Mouse (Mus musculus) midbrain, embryonic 10.5 days (tissue): ENCODE data around the gene Spint2. TPM values are rescaled to one million over a fixed set of nuclear protein-coding genes. Genes with fewer than 3 reads are reported as not detected.

Experiments
- DNase-seq: peaks from one replicate; pipeline ENCODE4 v3.0.0-alpha.2; 2017; ENCODE audit warnings: low spot score
- H3K27ac ChIP-seq: fragments of 300-500 bp; sonication (generic); replicated peaks from 2 replicates; pipeline ENCODE4 v1.5.1; 2016; ENCODE audit warnings: mild to moderate bottlenecking
- H3K27me3 ChIP-seq: fragments of 300-500 bp; sonication (generic); 2 replicates; pipeline ENCODE4 v1.6.1; 2016; ENCODE audit warnings: low read depth, mild to moderate bottlenecking; ENCODE audit not compliant: poor library complexity, severe bottlenecking
- H3K36me3 ChIP-seq: fragments of 300-500 bp; sonication (generic); 2 replicates; pipeline ENCODE4 v1.6.1; 2016; ENCODE audit warnings: mild to moderate bottlenecking, moderate library complexity
- H3K4me1 ChIP-seq: fragments of 300-500 bp; sonication (generic); 2 replicates; pipeline ENCODE4 v1.6.1; 2016
- H3K4me3 ChIP-seq: fragments of 300-500 bp; sonication (generic); 2 replicates; pipeline ENCODE4 v1.5.1; 2016; ENCODE audit warnings: mild to moderate bottlenecking, moderate library complexity
- H3K9me3 ChIP-seq: fragments of 300-500 bp; sonication (generic); replicated peaks from 2 replicates; pipeline ENCODE4 v1.6.1; 2016; ENCODE audit warnings: mild to moderate bottlenecking
- WGBS: fragments of 180-500 bp; shearing (Covaris S2); methylation state at CpG from one replicate; pipeline ENCODE4 v1.1.7; 2016; 5-methylcytosine and 5-hydroxymethylcytosine counted together
- polyA plus RNA-seq: library from polyadenylated mRNA; unstranded; fragments of >200 nt; fragmentation: Nextera tagmentation; extraction: Ambion mirVana; gene quantifications from 2 replicates; pipeline ENCODE4 v1.2.1, GENCODE M21; 2016

The Spint2 gene
- polyA plus RNA-seq, 1 experiment from 2014 or later = 20.8 TPM

GRCm38 (mm10) chr7:29287481-29287880, 5.8 kb upstream of the Spint2 start:
- no peak overlapping the region for H3K27ac ChIP-seq
- H3K9me3 ChIP-seq = no peaks in the 10 kb centered on the region
- DNase-seq = no peak
- H3K27me3 ChIP-seq = peaks cover 68% of the 10 kb centered on the region
- no peak overlapping the region for H3K4me3 ChIP-seq
- H3K4me1 ChIP-seq = peaks cover 39% of the 10 kb centered on the region
- H3K36me3 ChIP-seq = no peaks in the 10 kb centered on the region
- 89% methylated on average over 7 of the region's 7 CpGs for WGBS

GRCm38 (mm10) chr7:29284523-29284922, 2.8 kb upstream of the Spint2 start:
- H3K4me3 ChIP-seq = no peak overlapping the region
- 92% methylated on average over 6 of the region's 6 CpGs for WGBS
- H3K36me3 ChIP-seq = no peaks in the 10 kb centered on the region
- H3K27me3 ChIP-seq = peaks cover 82% of the 10 kb centered on the region
- DNase-seq = no peak
- no peaks in the 10 kb centered on the region for H3K9me3 ChIP-seq
- H3K4me1 ChIP-seq = peaks cover 26% of the 10 kb centered on the region
- no peak overlapping the region for H3K27ac ChIP-seq

- H3K36me3 ChIP-seq = no peaks in the 10 kb centered on the region
- H3K4me1 ChIP-seq = peaks cover 19% of the 10 kb centered on the region
- DNase-seq = no peak
- no peak overlapping the region for H3K4me3 ChIP-seq
- H3K27ac ChIP-seq = no peak overlapping the region
- no peaks in the 10 kb centered on the region for H3K9me3 ChIP-seq
- H3K27me3 ChIP-seq = peaks cover 80% of the 10 kb centered on the region
- WGBS = 82% methylated on average over 4 of the region's 4 CpGs
Measured at GRCm38 (mm10) chr7:29283876-29284275, 2.2 kb upstream of the Spint2 start.

GRCm38 (mm10) chr7:29282074-29282554, 402 bp upstream of the Spint2 start:
- no peaks in the 10 kb centered on the region for H3K9me3 ChIP-seq
- H3K27me3 ChIP-seq = peaks cover 67% of the 10 kb centered on the region
- peaks cover 16% of the 10 kb centered on the region for H3K4me1 ChIP-seq
- H3K36me3 ChIP-seq = no peaks in the 10 kb centered on the region
- WGBS = 10% methylated on average over 21 of the region's 21 CpGs
- peak overlapping the region; percentile 70 for H3K4me3 ChIP-seq
- H3K27ac ChIP-seq = peak overlapping the region; percentile 79
- no peak for DNase-seq

GRCm38 (mm10) chr7:29280801-29281200, 911 bp downstream of the Spint2 start:
- 12% methylated on average over 13 of the region's 13 CpGs for WGBS
- H3K9me3 ChIP-seq = no peaks in the 10 kb centered on the region
- no peak for DNase-seq
- H3K36me3 ChIP-seq = no peaks in the 10 kb centered on the region
- H3K4me3 ChIP-seq = peak overlapping the region; percentile 70
- H3K4me1 ChIP-seq = peaks cover 16% of the 10 kb centered on the region
- peaks cover 63% of the 10 kb centered on the region for H3K27me3 ChIP-seq
- peak overlapping the region; percentile 79; the same call in 1 of the 2 replicates for H3K27ac ChIP-seq

- peaks cover 16% of the 10 kb centered on the region for H3K4me1 ChIP-seq
- H3K27me3 ChIP-seq = peaks cover 57% of the 10 kb centered on the region
- no peaks in the 10 kb centered on the region for H3K36me3 ChIP-seq
- H3K27ac ChIP-seq = no peak overlapping the region
- no peak for DNase-seq
- 93% methylated on average over 8 of the region's 8 CpGs for WGBS
- H3K4me3 ChIP-seq = no peak overlapping the region
- no peaks in the 10 kb centered on the region for H3K9me3 ChIP-seq
Measured at GRCm38 (mm10) chr7:29279924-29280323, 1.8 kb downstream of the Spint2 start.

GRCm38 (mm10) chr7:29279261-29279660, 2.5 kb downstream of the Spint2 start:
- Histone ChIP-seq H3K27me3 (peaks cover 50% of the 10 kb centered on the region), H3K36me3 (no peaks in the 10 kb centered on the region), H3K27ac (no peak overlapping the region), H3K4me1 (peaks cover 16% of the 10 kb centered on the region), H3K9me3 (no peaks in the 10 kb centered on the region), H3K4me3 (no peak overlapping the region)
- DNase-seq = no peak

GRCm38 (mm10) chr7:29277510-29277909, 4.2 kb downstream of the Spint2 start:
- Histone ChIP-seq H3K27me3 (peaks cover 34% of the 10 kb centered on the region), H3K27ac (no peak overlapping the region), H3K4me3 (no peak overlapping the region), H3K9me3 (no peaks in the 10 kb centered on the region), H3K4me1 (peaks cover 16% of the 10 kb centered on the region), H3K36me3 (no peaks in the 10 kb centered on the region)
- DNase-seq = no peak
- WGBS = 91% methylated on average over 4 of the region's 4 CpGs

- Histone ChIP-seq H3K9me3 (no peaks in the 10 kb centered on the region), H3K27me3 (peaks cover 26% of the 10 kb centered on the region), H3K27ac (no peak overlapping the region), H3K4me3 (no peak overlapping the region), H3K4me1 (peaks cover 11% of the 10 kb centered on the region), H3K36me3 (no peaks in the 10 kb centered on the region)
- DNase-seq = no peak
- 83% methylated on average over 5 of the region's 5 CpGs for WGBS
Measured at GRCm38 (mm10) chr7:29276715-29277114, 5.0 kb downstream of the Spint2 start.

- H3K36me3 ChIP-seq = no peaks in the 10 kb centered on the region
- H3K4me1 ChIP-seq = no peaks in the 10 kb centered on the region
- no peak overlapping the region for H3K4me3 ChIP-seq
- DNase-seq = no peak
- H3K27me3 ChIP-seq = no peaks in the 10 kb centered on the region
- WGBS = 84% methylated on average over 8 of the region's 8 CpGs
- H3K27ac ChIP-seq = no peak overlapping the region
- H3K9me3 ChIP-seq = no peaks in the 10 kb centered on the region
Measured at GRCm38 (mm10) chr7:29271687-29272465, 9.8 kb downstream of the Spint2 start.

GRCm38 (mm10) chr7:29270445-29270844, 11.3 kb downstream of the Spint2 start:
- WGBS = 91% methylated on average over 4 of the region's 4 CpGs
- no peak overlapping the region for H3K27ac ChIP-seq
- no peaks in the 10 kb centered on the region for H3K27me3 ChIP-seq
- DNase-seq = no peak
- no peaks in the 10 kb centered on the region for H3K9me3 ChIP-seq
- no peak overlapping the region for H3K4me3 ChIP-seq
- no peaks in the 10 kb centered on the region for H3K4me1 ChIP-seq
- H3K36me3 ChIP-seq = no peaks in the 10 kb centered on the region

GRCm38 (mm10) chr7:29266931-29267330, 14.8 kb downstream of the Spint2 start:
- Histone ChIP-seq H3K36me3 (no peaks in the 10 kb centered on the region), H3K27ac (no peak overlapping the region), H3K4me1 (no peaks in the 10 kb centered on the region), H3K4me3 (no peak overlapping the region), H3K27me3 (no peaks in the 10 kb centered on the region), H3K9me3 (no peaks in the 10 kb centered on the region)
- DNase-seq = no peak
- 77% methylated on average over 4 of the region's 4 CpGs for WGBS

GRCm38 (mm10) chr7:29265636-29266035, 16.1 kb downstream of the Spint2 start:
- H3K9me3 ChIP-seq = no peaks in the 10 kb centered on the region
- H3K4me3 ChIP-seq = no peak overlapping the region
- no peak for DNase-seq
- no peak overlapping the region for H3K27ac ChIP-seq
- 83% methylated on average over 7 of the region's 7 CpGs for WGBS
- H3K27me3 ChIP-seq = no peaks in the 10 kb centered on the region
- H3K36me3 ChIP-seq = no peaks in the 10 kb centered on the region
- H3K4me1 ChIP-seq = no peaks in the 10 kb centered on the region
